In genomic region chr2:173454741-173455140, GRCm38 (mm10) we compare ENCODE assay signal across 18 mouse cellular contexts.
A peak's percentile ranks its signal among the peaks of the same experiment; 100 is the strongest.
DNase-seq lines count a peak whose midpoint lies in the region; ATAC-seq and TF ChIP-seq lines count a peak whose summit lies in the region.
"Had no signal": no experiment of that assay in that cellular context is flagged by ENCODE, and none has a peak within 500 bp of the region (broad histone marks: within the 10 kb centered on the region; RNA-seq: fewer than 3 reads in every experiment).

No protein-coding gene starts in this region.

- TF ChIP-seq CTCF in layer of hippocampus, adult 2 months (conservative IDR thresholded peaks at IDR 0.05) = peak; percentile 25; the same call in 1 of the 2 replicates

- H3K4me3 ChIP-seq in layer of hippocampus, adult 2 months = no peak overlapping the region
- H3K4me3 ChIP-seq: gastrocnemius, adult 2 months; heart, embryonic 13.5 days; midbrain, embryonic 10.5 days had no signal

- ATAC-seq in CD4-positive, CD25-positive, alpha-beta regulatory T cell, adult 4 months = no peak
- ATAC-seq: hindbrain, postnatal 0 days had no signal

- no peak overlapping the region for H3K27ac ChIP-seq in layer of hippocampus, adult 2 months
- H3K27ac ChIP-seq: gastrocnemius, adult 2 months; heart, embryonic 13.5 days; hindbrain, postnatal 0 days; macrophage; midbrain, embryonic 10.5 days had no signal

- DNase-seq in CD4-positive, CD25-positive, alpha-beta regulatory T cell, adult 2 months (ENCODE audit: low read depth, low spot score) = peak; percentile 53
- no peak for DNase-seq in layer of hippocampus, adult 2 months (ENCODE audit: low spot score in 2 of 2)
- DNase-seq in layer of hippocampus, adult 8-10 months (ENCODE audit: low spot score in 2 of 2) = no peak
- DNase-seq in thymus, postnatal 10 days (ENCODE audit: low spot score in 2 of 2) = peak; percentile 4 to 28
- DNase-seq in thymus, postnatal 25 days = no peak
- no peak for DNase-seq in ovary, postnatal 36 days (ENCODE audit: low spot score)
- DNase-seq in retina, postnatal 1 day = no peak
- DNase-seq: adrenal gland, postnatal 14 days; cerebellum, adult 11 months; gastrocnemius, adult 2 months; heart, adult 18-20 months; kidney, adult 18-20 months; layer of hippocampus, adult 9-11 months had no signal

Comparison
In these comparisons a context has a peak if more than half of its experiments do, and no peak if none do; other contexts are left out.
1. DNase-seq: peak in CD4-positive, CD25-positive, alpha-beta regulatory T cell, adult 2 months (single experiment) and thymus, postnatal 10 days (2 of 2); none in layer of hippocampus, adult 2 months (0 of 2), layer of hippocampus, adult 8-10 months (0 of 2), thymus, postnatal 25 days (single experiment), ovary, postnatal 36 days (single experiment) and retina, postnatal 1 day (single experiment).